Mouse (Mus musculus) forebrain, embryonic 14.5 days (tissue): ENCODE measurements around the gene Arfgap3. TPM values are rescaled to one million over a fixed set of nuclear protein-coding genes. Genes with fewer than 3 reads are reported as not detected.
"Not testable (repeated sequence)": the region's sequence is repeated elsewhere in the genome, so short reads cannot be mapped to it uniquely, and the experiment has no call there.

ENCODE experiments used
- ATAC-seq: fragments of 200-750 bp; cut with Nextera tagmentation; 2 replicates; pipeline ENCODE4 v1.8.0; 2017; ENCODE audit warnings: mild to moderate bottlenecking, moderate library complexity
- DNase-seq: peaks from one replicate; pipeline ENCODE4 v3.0.0-alpha.2; 2015; ENCODE audit warnings: low spot score
- H3K27ac ChIP-seq: fragments of 300-500 bp; sonication (generic); 2 replicates; pipeline ENCODE4 v1.5.1; 2014; ENCODE audit warnings: low read depth, mild to moderate bottlenecking, control low read depth, low read length, moderate library complexity
- H3K27me3 ChIP-seq: fragments of 300-500 bp; sonication (generic); replicated peaks from 2 replicates; pipeline ENCODE4 v1.6.1; 2014; ENCODE audit warnings: low read length, control low read depth, mixed read lengths; ENCODE audit not compliant: control insufficient read depth, insufficient read depth
- H3K36me3 ChIP-seq: fragments of 300-500 bp; sonication (generic); 2 replicates; pipeline ENCODE4 v1.6.1; 2014; ENCODE audit warnings: low read length, control low read depth; ENCODE audit not compliant: control insufficient read depth, insufficient read depth
- H3K4me1 ChIP-seq: fragments of 300-500 bp; sonication (generic); 2 replicates; pipeline ENCODE4 v1.6.1; 2014; ENCODE audit warnings: antibody characterized with exemption, low read length, control low read depth; ENCODE audit not compliant: control insufficient read depth, insufficient read depth
- H3K4me2 ChIP-seq: fragments of 300-500 bp; sonication (generic); 2 replicates; pipeline ENCODE4 v1.6.1; 2014; ENCODE audit warnings: mild to moderate bottlenecking, control low read depth, low read length
- H3K4me3 ChIP-seq: fragments of 300-500 bp; sonication (generic); 2 replicates; pipeline ENCODE4 v1.5.1; 2014; ENCODE audit warnings: low read depth, low read length, control low read depth
- H3K9ac ChIP-seq: fragments of 300-500 bp; sonication (generic); 2 replicates; pipeline ENCODE4 v1.6.1; 2014; ENCODE audit warnings: mild to moderate bottlenecking, low read length, control low read depth, moderate library complexity
- H3K9me3 ChIP-seq: fragments of 300-500 bp; sonication (generic); replicated peaks from 2 replicates; pipeline ENCODE4 v1.6.1; 2016; ENCODE audit warnings: low read length, control low read depth, mixed read lengths; ENCODE audit not compliant: control insufficient read depth
- WGBS: fragments of 180-500 bp; shearing (Covaris S2); extraction: QIAGEN DNeasy Blood & Tissue Kit; methylation state at CpG from one replicate; pipeline ENCODE4 v1.1.7; 2014; 5-methylcytosine and 5-hydroxymethylcytosine counted together
- polyA plus RNA-seq: library from polyadenylated mRNA; unstranded; fragments of >200 nt; fragmentation: Nextera tagmentation; extraction: Ambion mirVana; gene quantifications from 2 replicates; pipeline ENCODE4 v1.2.1, GENCODE M21; 2014

Gene Arfgap3
- polyA plus RNA-seq, 1 experiment from 2014 or later: 40.0 TPM

GRCm38 (mm10) chr15:83368702-83369101, 18.7 kb upstream of the Arfgap3 start:
- not testable (repeated sequence) for H3K4me3 ChIP-seq, ATAC-seq, H3K9me3 ChIP-seq, H3K9ac ChIP-seq, DNase-seq, H3K27me3 ChIP-seq, H3K36me3 ChIP-seq, H3K4me1 ChIP-seq, H3K27ac ChIP-seq, H3K4me2 ChIP-seq
- 91% methylated on average over 4 of the region's 4 CpGs for WGBS

- Histone ChIP-seq H3K9me3 (no peaks in the 10 kb centered on the region), H3K9ac (no peak overlapping the region), H3K27ac (no peak overlapping the region), H3K4me3 (no peak overlapping the region), H3K36me3 (no peaks in the 10 kb centered on the region), H3K4me1 (no peaks in the 10 kb centered on the region), H3K4me2 (no peak overlapping the region), H3K27me3 (no peaks in the 10 kb centered on the region)
- DNase-seq (no peak), ATAC-seq (no peak)
- 84% methylated on average over 2 of the region's 2 CpGs for WGBS
Measured at GRCm38 (mm10) chr15:83368261-83368660, 18.2 kb upstream of the Arfgap3 start.

GRCm38 (mm10) chr15:83366933-83367552, 17.0 kb upstream of the Arfgap3 start:
- Histone ChIP-seq H3K9me3 (no peaks in the 10 kb centered on the region), H3K4me3 (peak overlapping the region; percentile 28), H3K27ac (no peak overlapping the region), H3K9ac (no peak overlapping the region), H3K4me1 (no peaks in the 10 kb centered on the region), H3K27me3 (no peaks in the 10 kb centered on the region), H3K4me2 (peak overlapping the region; percentile 42), H3K36me3 (no peaks in the 10 kb centered on the region)
- peak; percentile 52; the same call in 1 of the 2 replicates for ATAC-seq
- WGBS: 32% methylated on average over 52 of the region's 58 CpGs
- peak; percentile 54 for DNase-seq

- no peaks in the 10 kb centered on the region for H3K27me3 ChIP-seq
Measured at GRCm38 (mm10) chr15:83365697-83366096, 15.7 kb upstream of the Arfgap3 start.

GRCm38 (mm10) chr15:83364194-83364593, 14.1 kb upstream of the Arfgap3 start:
- Histone ChIP-seq H3K4me3 (no peak overlapping the region), H3K9ac (no peak overlapping the region), H3K4me2 (no peak overlapping the region), H3K4me1 (no peaks in the 10 kb centered on the region), H3K27me3 (no peaks in the 10 kb centered on the region), H3K27ac (no peak overlapping the region), H3K36me3 (no peaks in the 10 kb centered on the region), H3K9me3 (no peaks in the 10 kb centered on the region)
- DNase-seq (no peak), ATAC-seq (no peak)
- WGBS: 71% methylated on average over 3 of the region's 3 CpGs

More at GRCm38 (mm10) chr15:83365697-83366096, 15.7 kb upstream of the Arfgap3 start:
- no peak for DNase-seq
- no peaks in the 10 kb centered on the region for H3K9me3 ChIP-seq
- no peaks in the 10 kb centered on the region for H3K36me3 ChIP-seq
- ATAC-seq: no peak
- no peak overlapping the region for H3K27ac ChIP-seq
- no peak overlapping the region for H3K9ac ChIP-seq
- no peak overlapping the region for H3K4me2 ChIP-seq
- no peak overlapping the region for H3K4me3 ChIP-seq
- H3K4me1 ChIP-seq: no peaks in the 10 kb centered on the region

- ATAC-seq, DNase-seq, H3K4me2 ChIP-seq, H3K9ac ChIP-seq, H3K4me1 ChIP-seq, H3K9me3 ChIP-seq, H3K27ac ChIP-seq, H3K27me3 ChIP-seq, H3K4me3 ChIP-seq, H3K36me3 ChIP-seq: not testable (repeated sequence)
- 78% methylated on average over 1 of the region's 1 CpGs for WGBS
Measured at GRCm38 (mm10) chr15:83362813-83363212, 12.8 kb upstream of the Arfgap3 start.

GRCm38 (mm10) chr15:83360899-83361298, 10.9 kb upstream of the Arfgap3 start:
- H3K4me2 ChIP-seq, ATAC-seq, H3K4me3 ChIP-seq, DNase-seq, H3K36me3 ChIP-seq, H3K9ac ChIP-seq, H3K27ac ChIP-seq, H3K4me1 ChIP-seq, H3K27me3 ChIP-seq, H3K9me3 ChIP-seq: not testable (repeated sequence)
- 58% methylated on average over 4 of the region's 5 CpGs for WGBS

GRCm38 (mm10) chr15:83360140-83360539, 10.1 kb upstream of the Arfgap3 start:
- WGBS: 89% methylated on average over 3 of the region's 3 CpGs
- Histone ChIP-seq H3K27me3 (no peaks in the 10 kb centered on the region), H3K4me1 (no peaks in the 10 kb centered on the region), H3K36me3 (no peaks in the 10 kb centered on the region), H3K9me3 (no peaks in the 10 kb centered on the region), H3K9ac (no peak overlapping the region), H3K4me2 (no peak overlapping the region), H3K4me3 (no peak overlapping the region), H3K27ac (no peak overlapping the region)
- DNase-seq: no peak
- no peak for ATAC-seq

GRCm38 (mm10) chr15:83358476-83358875, 8.4 kb upstream of the Arfgap3 start:
- no peak overlapping the region for H3K9ac ChIP-seq
- H3K9me3 ChIP-seq: no peaks in the 10 kb centered on the region
- H3K4me3 ChIP-seq: no peak overlapping the region
- no peaks in the 10 kb centered on the region for H3K4me1 ChIP-seq
- ATAC-seq (no peak), DNase-seq (no peak)
- H3K36me3 ChIP-seq: no peaks in the 10 kb centered on the region
- H3K27ac ChIP-seq: no peak overlapping the region
- H3K27me3 ChIP-seq: no peaks in the 10 kb centered on the region
- 90% methylated on average over 1 of the region's 1 CpGs for WGBS
- H3K4me2 ChIP-seq: no peak overlapping the region
